Mouse (Mus musculus) layer of hippocampus, postnatal 14 days (tissue): Measurements from ENCODE around the gene Adgrg7. TPM values are rescaled to one million over a fixed set of nuclear protein-coding genes. Genes with fewer than 3 reads are reported as not detected.

Experiments used
- DNase-seq, 2 experiments: peaks; one replicate each; pipeline ENCODE4 v3.0.0; 2021 to 2022; ENCODE audit warnings: low spot score in 2 of 2, mixed read lengths in 1 of 2
- total RNA-seq, 2 experiments: library from RNA; stranded (reverse); gene quantifications; 2 replicates each; pipeline ENCODE4 v1.2.3; 2021

The Adgrg7 gene
- total RNA-seq, 2 experiments from 2014 or later = not detected

DNA sequence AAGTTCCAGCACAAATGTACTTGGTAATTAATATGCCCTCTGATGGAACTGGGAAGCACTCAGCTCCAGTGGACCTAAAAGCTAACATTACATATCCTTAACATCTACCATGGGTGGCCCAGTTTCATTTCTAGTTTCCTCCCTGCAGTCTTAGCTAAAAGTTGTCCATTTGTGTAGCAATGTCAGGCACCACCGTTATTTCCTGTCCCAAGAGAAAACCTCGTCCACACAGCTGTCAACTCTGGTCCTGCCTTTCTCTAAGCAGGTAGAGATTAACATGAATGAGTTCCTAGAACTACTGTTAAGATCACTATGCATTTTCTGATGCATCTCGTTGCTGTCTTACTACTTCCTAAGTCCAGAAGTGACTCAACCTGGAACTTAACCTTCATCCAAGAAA, 80.0 kb downstream of the Adgrg7 start:
- DNase-seq = no peak

DNA sequence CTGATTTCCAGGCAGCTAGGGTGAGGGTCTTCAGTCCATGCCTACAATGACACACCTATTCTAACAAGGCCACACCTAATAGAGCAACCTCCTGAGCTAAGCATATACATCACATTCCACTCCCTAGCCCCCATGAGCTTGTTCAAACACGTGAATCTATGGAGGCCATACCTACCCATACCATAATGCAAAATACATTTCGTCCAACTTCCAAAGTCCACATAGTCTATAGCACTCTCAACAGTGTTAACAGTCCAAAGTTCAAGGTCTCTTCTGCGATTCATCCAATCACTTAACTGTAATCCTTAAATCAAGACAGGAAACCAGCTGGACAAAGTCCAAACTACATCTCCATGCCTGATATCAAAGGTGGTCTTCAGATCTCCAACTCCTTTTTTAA, 85.6 kb downstream of the Adgrg7 start:
- DNase-seq = no peak

DNA sequence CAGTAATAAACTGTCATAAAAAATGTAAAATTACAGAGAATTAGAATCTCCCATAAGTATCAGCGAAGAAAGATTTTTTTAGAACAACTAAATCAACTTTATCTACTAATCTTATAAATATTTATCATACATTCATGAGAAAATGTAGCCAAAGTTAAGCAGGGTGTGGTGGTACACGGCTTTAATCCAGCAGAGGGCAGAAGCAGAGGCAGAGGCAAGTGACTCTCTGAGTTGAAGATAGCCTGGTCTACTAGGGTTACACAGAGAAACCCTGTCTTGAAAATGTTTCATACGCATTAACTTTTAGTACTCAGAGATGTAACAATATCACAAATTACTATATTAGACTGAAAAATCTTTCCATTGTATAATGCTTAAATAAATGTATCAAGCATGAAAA, 89.9 kb downstream of the Adgrg7 start:
- no peak for DNase-seq

DNA sequence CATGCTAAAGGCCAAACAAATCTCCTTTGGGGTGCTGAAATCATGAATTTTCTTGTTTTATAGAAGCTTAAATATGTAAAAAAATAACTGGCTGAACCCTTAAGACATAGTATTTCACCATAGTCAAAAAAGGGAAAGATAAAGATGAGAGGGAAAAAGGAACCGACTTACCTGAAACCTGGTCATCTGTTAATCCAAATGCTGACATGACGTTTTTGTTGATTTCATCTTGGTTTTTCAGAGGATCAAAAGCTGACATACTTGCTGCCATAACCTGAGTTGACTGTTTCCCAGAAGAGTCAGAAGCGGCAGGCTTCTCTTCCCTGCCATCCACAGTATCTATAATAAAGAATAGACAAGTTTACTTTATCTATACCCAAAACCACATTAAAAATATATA, 94.8 kb downstream of the Adgrg7 start:
- DNase-seq = no peak

DNA sequence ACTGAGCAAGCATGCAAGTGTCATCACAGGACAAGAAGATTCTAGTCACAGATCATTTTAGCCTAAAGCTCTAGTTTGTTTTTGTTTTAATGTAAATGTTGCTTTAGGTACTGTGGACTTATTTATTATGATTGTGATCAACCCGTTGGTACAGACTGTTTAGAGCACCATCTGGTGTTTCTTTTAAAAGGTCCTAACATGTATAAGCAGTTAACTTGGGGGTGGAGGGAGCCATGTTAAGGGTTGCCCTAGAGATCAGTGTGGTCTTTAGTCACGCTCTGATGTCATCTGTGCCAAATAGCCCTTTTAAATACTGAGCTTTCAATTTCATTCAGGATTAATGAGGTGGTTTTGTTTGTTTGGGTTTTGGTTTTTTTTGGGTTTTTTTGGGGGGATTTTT, 99.2 kb downstream of the Adgrg7 start:
- DNase-seq = no peak

DNA sequence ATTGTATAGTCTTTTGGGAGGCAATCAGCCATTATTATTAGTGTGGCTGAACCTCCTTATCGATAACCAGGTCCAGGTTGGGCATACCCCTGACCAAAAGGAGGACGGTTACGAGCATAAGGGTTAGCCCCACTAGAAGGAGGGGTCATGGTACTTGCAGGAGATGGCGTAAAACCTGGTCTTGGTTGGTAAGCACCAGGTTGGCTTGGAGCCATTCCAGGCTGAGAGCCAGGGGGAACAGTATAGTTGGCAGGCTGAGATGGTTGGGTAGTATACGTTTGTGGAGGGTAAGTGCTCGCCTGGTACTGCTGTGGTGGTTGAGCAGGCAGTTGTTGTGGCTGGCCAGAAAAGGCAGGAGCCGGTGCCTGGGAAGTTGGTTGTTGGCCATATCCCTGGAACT, 104.9 kb downstream of the Adgrg7 start:
- DNase-seq = no peak

DNA sequence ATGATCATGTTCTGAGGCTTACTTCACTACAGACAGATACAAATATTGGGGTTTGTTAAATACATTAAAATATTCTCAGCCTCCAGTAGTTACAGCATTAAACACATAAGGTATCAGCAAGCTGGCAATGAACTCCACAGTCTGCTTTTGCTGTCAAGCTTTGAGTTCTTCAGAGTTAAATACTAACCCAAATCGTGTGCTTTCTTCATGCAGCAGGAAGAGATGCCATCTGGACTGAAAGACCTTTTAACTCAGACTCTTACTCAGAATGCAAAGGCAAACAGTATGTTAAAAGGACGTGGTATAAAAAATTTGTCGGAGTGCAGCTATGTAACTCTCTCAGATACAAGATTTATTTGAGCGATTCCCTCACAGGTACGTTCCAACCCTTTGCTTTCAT, 108.9 kb downstream of the Adgrg7 start:
- DNase-seq = peak in 1 of 2 experiments; percentile 9

DNA sequence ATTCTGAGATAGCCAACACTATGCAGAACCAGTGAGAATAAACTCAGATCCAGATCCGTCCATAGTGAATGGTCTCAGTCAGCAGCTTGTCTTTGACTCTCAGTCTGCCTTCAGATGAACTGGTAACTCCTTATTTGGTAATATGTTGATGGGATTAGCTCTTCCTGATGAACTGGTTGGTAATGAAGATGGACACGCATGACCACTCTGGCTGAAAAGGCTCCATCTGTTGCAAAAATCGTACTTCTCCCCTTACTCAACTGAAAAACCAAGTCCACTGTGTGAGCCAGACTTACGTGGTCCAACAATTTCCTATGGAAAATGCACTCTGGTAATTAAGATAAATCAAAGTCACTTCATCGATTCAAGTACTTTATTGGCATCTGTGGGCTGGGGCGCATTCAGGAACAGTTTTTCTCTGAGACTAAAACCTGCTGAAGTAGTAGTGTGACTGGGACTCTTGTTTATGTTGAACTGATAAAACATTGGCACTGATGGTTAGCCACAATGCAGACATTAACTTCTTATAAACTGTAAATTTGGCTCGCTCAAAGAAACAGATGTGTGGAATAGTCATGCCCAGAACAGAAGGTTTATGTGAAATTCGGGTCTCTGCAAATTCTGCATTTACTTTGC, 114.5 kb downstream of the Adgrg7 start:
- DNase-seq = no peak

DNA sequence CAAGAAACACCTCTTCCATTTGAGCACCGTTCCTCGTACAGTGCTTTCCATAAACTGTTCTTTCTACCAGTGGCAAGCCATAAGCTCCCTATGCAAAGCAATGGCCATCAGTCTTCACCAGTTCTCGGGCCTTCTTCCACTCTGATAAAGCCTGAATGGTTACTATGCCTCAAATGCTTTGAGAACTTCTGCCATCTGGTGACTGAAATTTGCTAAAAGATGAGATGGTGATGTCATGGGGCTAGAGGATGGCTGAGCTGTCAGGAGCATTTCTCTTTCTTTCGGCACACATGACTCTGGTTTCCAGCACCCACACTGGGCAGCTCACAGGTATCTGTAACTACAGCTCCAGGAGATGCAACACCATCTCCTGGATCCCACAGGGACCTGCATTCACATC, 118.5 kb downstream of the Adgrg7 start:
- peak; percentile 4 to 61 for DNase-seq

Other genes starting within 250 kb of the Adgrg7 start
- gene Tfg, start 78.4 kb downstream of the Adgrg7 start, total RNA-seq = 10 to 100 TPM; 68.8 to 71.6 TPM
- 1 to 10 TPM; 2.2 to 3.6 TPM for gene Tmem45a, start 90.3 kb upstream of the Adgrg7 start, total RNA-seq
- 1 to 10 TPM in 1 of 2 experiments, under 1 TPM in 1; 0.62 to 1.8 TPM for gene Lnp1, start 132.2 kb upstream of the Adgrg7 start, total RNA-seq